Mouse (Mus musculus) CH12.LX (cell line): ENCODE data around the gene Gm20708. TPM values are rescaled to one million over a fixed set of nuclear protein-coding genes. Genes with fewer than 3 reads are reported as not detected.

Experiments
- DNase-seq: peaks from one replicate; pipeline ENCODE4 v3.0.0-alpha.2; 2013; ENCODE audit errors: extremely low read depth
- H3K27ac ChIP-seq: 2 replicates; pipeline ENCODE4 v1.5.1; 2012; ENCODE audit warnings: low read depth, mild to moderate bottlenecking, control low read depth, moderate library complexity; ENCODE audit not compliant: insufficient read depth
- H3K27me3 ChIP-seq: replicated peaks from 2 replicates; pipeline ENCODE3; 2012; ENCODE audit warnings: inconsistent platforms
- H3K36me3 ChIP-seq, 2 experiments: replicated peaks in 1 of 2; 2 replicates each; pipeline versions ENCODE3 to v1.6.1; 2012; ENCODE audit warnings: inconsistent platforms in 1 of 2, low read length in 1 of 2, mild to moderate bottlenecking in 1 of 2, mixed read lengths in 1 of 2, moderate library complexity in 1 of 2; ENCODE audit not compliant: control insufficient read depth in 1 of 2, insufficient read depth in 1 of 2
- H3K4me1 ChIP-seq, 2 experiments: 2 replicates each; pipeline ENCODE4 v1.6.1; 2012; ENCODE audit warnings: inconsistent platforms in 1 of 2, moderate library complexity in 1 of 2; ENCODE audit not compliant: insufficient read depth in 2 of 2, control insufficient read depth in 1 of 2
- H3K4me2 ChIP-seq: 2 replicates; pipeline ENCODE4 v1.6.1; 2012; ENCODE audit warnings: low read depth, mild to moderate bottlenecking, control low read depth; ENCODE audit not compliant: poor library complexity, insufficient read depth, severe bottlenecking
- H3K4me3 ChIP-seq, 3 experiments: fragments of 150-350 bp in 1 of 3; sonication (generic) in 1 of 3; replicated peaks in 1 of 3; 2 replicates each; pipeline versions ENCODE3 to v1.5.1; 2011 to 2012; ENCODE audit warnings: low read depth in 2 of 3, low read length in 2 of 3, mild to moderate bottlenecking in 2 of 3, moderate library complexity in 2 of 3, control low read depth in 1 of 3, improper control_type of control experiment in 1 of 3, inconsistent platforms in 1 of 3, mixed read lengths in 1 of 3; ENCODE audit not compliant: poor library complexity in 1 of 3
- H3K79me2 ChIP-seq: replicated peaks from 2 replicates; pipeline ENCODE4 v1.6.1; 2012; ENCODE audit warnings: mild to moderate bottlenecking, moderate library complexity; ENCODE audit not compliant: control insufficient read depth, poor library complexity, insufficient read depth, severe bottlenecking; ENCODE audit errors: extremely low read depth
- H3K9ac ChIP-seq: 2 replicates; pipeline ENCODE4 v1.6.1; 2012; ENCODE audit warnings: low read depth, mild to moderate bottlenecking, control low read depth, moderate library complexity; ENCODE audit not compliant: insufficient read depth
- H3K9me3 ChIP-seq: replicated peaks from 2 replicates; pipeline ENCODE3; 2012; ENCODE audit warnings: low read length, inconsistent platforms, mixed read lengths
- BHLHE40 ChIP-seq: IDR thresholded peaks from 2 replicates; pipeline ENCODE4 v1.6.1; 2011; ENCODE audit warnings: mild to moderate bottlenecking, low read depth, low read length, improper control_type of control experiment
- CHD1 ChIP-seq: IDR thresholded peaks from 2 replicates; pipeline ENCODE4 v1.6.1; 2012; ENCODE audit warnings: low read depth, low read length, improper control_type of control experiment, inconsistent platforms
- CHD2 ChIP-seq: IDR thresholded peaks from 2 replicates; pipeline ENCODE4 v1.6.1; 2011; ENCODE audit warnings: low read length, improper control_type of control experiment
- E2F4 ChIP-seq: IDR thresholded peaks from 2 replicates; pipeline ENCODE4 v1.6.1; 2011; ENCODE audit warnings: low read depth, low read length, improper control_type of control experiment; ENCODE audit not compliant: insufficient replicate concordance
- EP300 ChIP-seq: IDR thresholded peaks from 2 replicates; pipeline ENCODE4 v1.6.1; 2011; ENCODE audit warnings: low read length, improper control_type of control experiment
- GABPA ChIP-seq: IDR thresholded peaks from 2 replicates; pipeline ENCODE4 v1.6.1; 2012; ENCODE audit warnings: low read depth, low read length, improper control_type of control experiment, inconsistent platforms; ENCODE audit not compliant: insufficient replicate concordance
- HCFC1 ChIP-seq: IDR thresholded peaks from 2 replicates; pipeline ENCODE4 v1.6.1; 2012; ENCODE audit warnings: low read depth, mild to moderate bottlenecking, inconsistent platforms, low read length, improper control_type of control experiment
- JUN ChIP-seq: IDR thresholded peaks from 2 replicates; pipeline ENCODE4 v1.6.1; 2011; ENCODE audit warnings: low read depth, mild to moderate bottlenecking, low read length, improper control_type of control experiment, moderate library complexity; ENCODE audit not compliant: insufficient read depth
- KAT2A ChIP-seq: IDR thresholded peaks from 2 replicates; pipeline ENCODE4 v1.6.1; 2012; ENCODE audit warnings: low read length, improper control_type of control experiment, inconsistent platforms; ENCODE audit not compliant: insufficient replicate concordance
- MAFK ChIP-seq: IDR thresholded peaks from 2 replicates; pipeline ENCODE4 v1.6.1; 2011; ENCODE audit warnings: low read length, improper control_type of control experiment; ENCODE audit not compliant: insufficient replicate concordance
- MXI1 ChIP-seq: IDR thresholded peaks from 2 replicates; pipeline ENCODE4 v1.6.1; 2011; ENCODE audit warnings: mild to moderate bottlenecking, low read depth, low read length, improper control_type of control experiment
- MYC ChIP-seq: IDR thresholded peaks from 2 replicates; pipeline ENCODE4 v1.6.1; 2011; ENCODE audit warnings: low read depth, mild to moderate bottlenecking, improper control_type of control experiment, low read length
- NELFE ChIP-seq: IDR thresholded peaks from 2 replicates; pipeline ENCODE4 v1.6.1; 2011; ENCODE audit warnings: low read depth, low read length, improper control_type of control experiment
- POLR2A ChIP-seq: IDR thresholded peaks from 2 replicates; pipeline ENCODE4 v1.6.1; 2011; ENCODE audit warnings: low read depth, mild to moderate bottlenecking, improper control_type of control experiment, low read length
- POLR2AphosphoS2 ChIP-seq: IDR thresholded peaks from 2 replicates; pipeline ENCODE4 v1.6.1; 2011; ENCODE audit warnings: low read depth, low read length, improper control_type of control experiment
- RAD21 ChIP-seq: IDR thresholded peaks from 2 replicates; pipeline ENCODE4 v1.6.1; 2011; ENCODE audit warnings: low read depth, mild to moderate bottlenecking, low read length, improper control_type of control experiment, moderate library complexity
- RCOR1 ChIP-seq: conservative IDR thresholded peaks from 2 replicates; pipeline ENCODE4 v1.6.1; 2012; ENCODE audit warnings: low read depth, mild to moderate bottlenecking, inconsistent platforms, low read length, improper control_type of control experiment
- SMC3 ChIP-seq: IDR thresholded peaks from 2 replicates; pipeline ENCODE4 v1.6.1; 2011; ENCODE audit warnings: low read depth, low read length, improper control_type of control experiment
- TCF12 ChIP-seq: IDR thresholded peaks from 2 replicates; pipeline ENCODE4 v1.6.1; 2014; ENCODE audit warnings: low read depth, mild to moderate bottlenecking, inconsistent platforms, low read length, improper control_type of control experiment
- UBTF ChIP-seq: IDR thresholded peaks from 2 replicates; pipeline ENCODE4 v1.6.1; 2012; ENCODE audit warnings: low read depth, mild to moderate bottlenecking, inconsistent platforms, low read length, improper control_type of control experiment, moderate library complexity
- USF1 ChIP-seq: IDR thresholded peaks from 2 replicates; pipeline ENCODE4 v1.6.1; 2014; ENCODE audit warnings: low read depth, mild to moderate bottlenecking, inconsistent platforms, low read length, improper control_type of control experiment
- USF2 ChIP-seq: conservative IDR thresholded peaks from 2 replicates; pipeline ENCODE4 v1.6.1; 2011; ENCODE audit warnings: low read depth, low read length, improper control_type of control experiment
- ZKSCAN1 ChIP-seq: IDR thresholded peaks from 2 replicates; pipeline ENCODE4 v1.6.1; 2012; ENCODE audit warnings: low read depth, inconsistent platforms, low read length, improper control_type of control experiment, borderline replicate concordance
- ZNF384 ChIP-seq: IDR thresholded peaks from 2 replicates; pipeline ENCODE4 v1.6.1; 2012; ENCODE audit warnings: low read depth, low read length, improper control_type of control experiment, inconsistent platforms
- dilution Hi-C: fragments of 300-500 bp; cut with MboI; formaldehyde crosslinking; loops from 2 replicates; pipeline ENCODE4 v1.14.3; 2020; ENCODE audit warnings: low sequenced_read_pairs; ENCODE audit not compliant: extremely low pct_unique_long_range_greater_than_20kb, extremely low pct_ligation_motif_present
- in situ Hi-C: fragments of 300-500 bp; cut with MboI; formaldehyde crosslinking; loops from 3 replicates; pipeline ENCODE4 v1.14.3; 2019; ENCODE audit warnings: low sequenced_read_pairs, low pct_ligation_motif_present, low pct_unique_long_range_greater_than_20kb, mixed read lengths
- polyA plus RNA-seq: library from polyadenylated mRNA; unstranded; fragments of >175 nt; gene quantifications from 2 replicates; pipeline ENCODE4 v1.2.1, GENCODE M21; 2012; ENCODE audit warnings: low read depth; ENCODE audit not compliant: insufficient read length
- total RNA-seq, 2 experiments: library from RNA; depleted of rRNA; stranded (reverse); fragments of 300-350 nt in 1 of 2; fragments of >200 nt in 1 of 2; gene quantifications; 2 replicates each; pipeline ENCODE4 v1.2.3; 2012 to 2014

Gene Gm20708
- total and polyA plus RNA-seq, 3 experiments = 0.50 to 1.0 (median 0.80) TPM

GRCm38 (mm10) chr11:117838572-117838971, 29.1 kb downstream of the Gm20708 start:
- Histone ChIP-seq H3K27ac (no peak overlapping the region), H3K4me3 (no peak overlapping the region), H3K27me3 (no peaks in the 10 kb centered on the region), H3K9ac (no peak overlapping the region), H3K79me2 (no peaks in the 10 kb centered on the region), H3K4me2 (no peak overlapping the region), H3K4me1 (peaks cover 7 to 13% of the 10 kb centered on the region in 2 experiments), H3K36me3 (peaks cover 3 to 30% of the 10 kb centered on the region in 2 experiments), H3K9me3 (no peaks in the 10 kb centered on the region)
- dilution Hi-C loops = no loop called here
- DNase-seq = no peak
- TF ChIP-seq UBTF (no peak), BHLHE40 (no peak), CHD1 (no peak), SMC3 (no peak), CHD2 (no peak), EP300 (no peak), E2F4 (no peak), NELFE (no peak), POLR2A (no peak), RAD21 (no peak), RCOR1 (no peak), JUN (no peak)
- in situ Hi-C loops = no loop called here

- dilution Hi-C loops = no loop called here
- no peak overlapping the region for H3K9ac ChIP-seq
- H3K4me2 ChIP-seq = no peak overlapping the region
These were observed 29.6 kb downstream of the Gm20708 start for GRCm38 (mm10) chr11:117839021-117839420.

GRCm38 (mm10) chr11:117840910-117841309, 31.4 kb downstream of the Gm20708 start:
- in situ Hi-C loops = no loop called here

More at GRCm38 (mm10) chr11:117839021-117839420, 29.6 kb downstream of the Gm20708 start:
- Histone ChIP-seq H3K9me3 (no peaks in the 10 kb centered on the region), H3K4me1 (peaks cover 7 to 13% of the 10 kb centered on the region in 2 experiments), H3K27me3 (no peaks in the 10 kb centered on the region), H3K4me3 (no peak overlapping the region), H3K36me3 (peaks cover 3 to 30% of the 10 kb centered on the region in 2 experiments), H3K79me2 (no peaks in the 10 kb centered on the region), H3K27ac (no peak overlapping the region)
- DNase-seq = no peak
- TF ChIP-seq MXI1 (no peak), HCFC1 (no peak), ZKSCAN1 (no peak)
- in situ Hi-C loops = no loop called here

More at GRCm38 (mm10) chr11:117840910-117841309, 31.4 kb downstream of the Gm20708 start:
- TF ChIP-seq ZKSCAN1 (no peak), NELFE (no peak), USF2 (no peak), MAFK (no peak), MXI1 (no peak), HCFC1 (no peak), CHD1 (no peak), ZNF384 (no peak), USF1 (no peak), KAT2A (no peak), MYC (no peak), POLR2AphosphoS2 (no peak), TCF12 (no peak), GABPA (no peak), UBTF (no peak)
- Histone ChIP-seq H3K4me2 (no peak overlapping the region), H3K27ac (no peak overlapping the region), H3K9ac (no peak overlapping the region), H3K79me2 (no peaks in the 10 kb centered on the region), H3K9me3 (no peaks in the 10 kb centered on the region), H3K36me3 (peaks cover 0 to 17% of the 10 kb centered on the region in 2 experiments), H3K4me3 (no peak overlapping the region), H3K4me1 (peaks cover 7 to 13% of the 10 kb centered on the region in 2 experiments), H3K27me3 (no peaks in the 10 kb centered on the region)
- no peak for DNase-seq
- dilution Hi-C loops = no loop called here
